Mouse (Mus musculus) midbrain, postnatal 0 days (tissue): ENCODE measurements at regions not wholly inside any gene's neighbourhood (a gene's known extent, or its start where the extent isn't known, plus 50 kb on each side); places are given as distances from the start of the nearest gene placed in this dataset.
A peak's percentile ranks its signal among the peaks of the same experiment; 100 is the strongest.

Source experiments
- ATAC-seq: fragments of 200-750 bp; cut with Nextera tagmentation; 2 replicates; pipeline ENCODE4 v1.8.0; 2017; ENCODE audit warnings: moderate number of reproducible peaks, mild to moderate bottlenecking, moderate TSS enrichment, moderate library complexity; ENCODE audit not compliant: low FRiP score
- DNase-seq: peaks from one replicate; pipeline ENCODE4 v3.0.0-alpha.2; 2015; ENCODE audit warnings: low spot score
- H3K27ac ChIP-seq: fragments of 300-500 bp; sonication (generic); 2 replicates; pipeline ENCODE4 v1.5.1; 2014; ENCODE audit warnings: low read depth, mild to moderate bottlenecking, low read length, mixed read lengths
- H3K27me3 ChIP-seq: fragments of 300-500 bp; sonication (generic); 2 replicates; pipeline ENCODE4 v1.6.1; 2014; ENCODE audit warnings: low read length, control low read depth, mixed read lengths; ENCODE audit not compliant: insufficient read depth
- H3K36me3 ChIP-seq: fragments of 300-500 bp; sonication (generic); 2 replicates; pipeline ENCODE4 v1.6.1; 2014; ENCODE audit warnings: low read length, control low read depth, mixed read lengths; ENCODE audit not compliant: insufficient read depth
- H3K4me1 ChIP-seq: fragments of 300-500 bp; sonication (generic); 2 replicates; pipeline ENCODE4 v1.6.1; 2014; ENCODE audit warnings: mild to moderate bottlenecking, control low read depth, antibody characterized with exemption, low read length, mixed read lengths; ENCODE audit not compliant: insufficient read depth
- H3K4me2 ChIP-seq: fragments of 300-500 bp; sonication (generic); 2 replicates; pipeline ENCODE4 v1.6.1; 2014; ENCODE audit warnings: low read depth, mild to moderate bottlenecking, low read length, mixed read lengths; ENCODE audit not compliant: poor library complexity, severe bottlenecking
- H3K4me3 ChIP-seq: fragments of 300-500 bp; sonication (generic); 2 replicates; pipeline ENCODE4 v1.5.1; 2014; ENCODE audit warnings: low read depth, mild to moderate bottlenecking, low read length, moderate library complexity
- H3K9ac ChIP-seq: fragments of 300-500 bp; sonication (generic); replicated peaks from 2 replicates; pipeline ENCODE4 v1.6.1; 2014; ENCODE audit warnings: mild to moderate bottlenecking, low read length, moderate library complexity, mixed read lengths; ENCODE audit not compliant: poor library complexity, severe bottlenecking
- H3K9me3 ChIP-seq: fragments of 300-500 bp; sonication (generic); 2 replicates; pipeline ENCODE4 v1.6.1; 2016; ENCODE audit warnings: low read length, control low read depth
- CTCF ChIP-seq: IDR thresholded peaks from 2 replicates; pipeline ENCODE4 v1.5.1; 2016; ENCODE audit warnings: antibody characterized with exemption, mild to moderate bottlenecking
- WGBS: fragments of 180-500 bp; shearing (Covaris S2); extraction: QIAGEN DNeasy Blood & Tissue Kit; methylation state at CpG from one replicate; pipeline ENCODE4 v1.1.7; 2014; 5-methylcytosine and 5-hydroxymethylcytosine counted together

DNA sequence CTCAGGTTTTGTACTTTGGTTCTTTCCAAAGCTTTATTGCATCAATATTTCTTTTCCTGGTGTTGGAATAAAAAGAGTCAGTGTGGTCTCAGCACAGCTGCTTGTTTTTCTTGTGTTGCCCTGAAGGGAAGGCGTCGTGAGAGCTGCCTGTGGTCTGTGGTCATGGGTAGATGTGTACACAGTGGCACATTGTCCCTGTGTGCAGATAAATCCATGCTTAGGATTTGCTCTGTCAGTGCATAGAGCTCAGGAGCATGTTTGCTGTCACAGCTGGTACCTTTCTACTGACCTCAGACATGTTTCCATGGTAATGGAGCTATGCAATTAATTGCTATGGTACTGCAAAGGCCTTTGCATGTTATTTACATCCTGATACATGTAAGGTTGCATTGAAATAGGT lies 213.5 kb upstream of the Rasgrp1 start:
- no peak overlapping the region for H3K4me2 ChIP-seq
- WGBS: 49% methylated on average over 2 of the region's 2 CpGs
- H3K27ac ChIP-seq: no peak overlapping the region
- ATAC-seq: no peak
- no peaks in the 10 kb centered on the region for H3K36me3 ChIP-seq
- H3K27me3 ChIP-seq: no peaks in the 10 kb centered on the region
- H3K9me3 ChIP-seq: no peaks in the 10 kb centered on the region
- no peak for TF ChIP-seq CTCF
- no peak overlapping the region for H3K9ac ChIP-seq
- no peak overlapping the region for H3K4me3 ChIP-seq
- DNase-seq: peak; percentile 17
- no peaks in the 10 kb centered on the region for H3K4me1 ChIP-seq

DNA sequence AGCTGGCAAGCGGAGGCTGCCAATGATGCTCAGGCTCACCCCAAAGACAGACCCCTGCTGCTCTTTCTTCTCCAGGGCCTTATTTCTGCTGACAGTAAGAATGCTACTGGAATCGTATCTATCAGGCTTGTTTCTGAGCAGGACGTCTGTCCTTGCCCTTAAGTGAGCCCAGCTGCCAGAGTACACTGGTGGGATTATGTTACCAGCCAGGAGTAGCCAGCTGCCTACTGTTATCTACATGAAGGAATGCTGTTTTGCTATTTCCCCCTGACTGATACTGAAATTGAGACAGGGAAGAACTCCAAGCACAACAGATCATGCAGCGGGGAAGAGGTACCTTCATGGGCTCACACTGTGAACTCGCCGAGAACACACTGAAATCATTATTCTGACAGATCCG lies 228.2 kb upstream of the Rasgrp1 start:
- Histone ChIP-seq H3K27ac (no peak overlapping the region), H3K4me2 (no peak overlapping the region), H3K9ac (no peak overlapping the region), H3K4me1 (no peaks in the 10 kb centered on the region), H3K9me3 (no peaks in the 10 kb centered on the region), H3K27me3 (no peaks in the 10 kb centered on the region), H3K36me3 (no peaks in the 10 kb centered on the region), H3K4me3 (no peak overlapping the region)
- 77% methylated on average over 7 of the region's 7 CpGs for WGBS
- DNase-seq: no peak
- ATAC-seq: no peak
- TF ChIP-seq CTCF: no peak

DNA sequence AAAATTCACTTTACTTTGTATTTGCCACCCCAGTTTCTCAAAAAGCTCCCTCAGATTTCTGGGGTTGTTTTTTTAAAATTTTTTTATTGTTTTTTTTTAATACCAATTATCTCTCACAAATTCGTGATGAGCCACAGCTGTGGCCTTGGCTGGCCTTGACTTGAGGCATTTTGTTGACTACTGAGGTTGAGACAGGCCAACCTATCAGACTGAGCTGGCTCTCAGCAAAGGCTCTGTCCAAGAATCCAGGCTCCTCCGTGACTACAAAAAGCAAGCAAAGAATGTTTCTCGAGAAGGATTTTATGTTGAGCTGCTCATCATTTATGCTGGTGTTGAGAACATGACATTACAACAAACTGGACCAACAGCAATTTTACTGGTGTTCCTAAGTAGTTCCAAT lies 244.6 kb upstream of the Rasgrp1 start:
- H3K9me3 ChIP-seq: no peaks in the 10 kb centered on the region
- ATAC-seq (no peak), DNase-seq (no peak)
- H3K27ac ChIP-seq: no peak overlapping the region
- no peak overlapping the region for H3K9ac ChIP-seq
- no peaks in the 10 kb centered on the region for H3K36me3 ChIP-seq
- no peak overlapping the region for H3K4me3 ChIP-seq
- no peaks in the 10 kb centered on the region for H3K27me3 ChIP-seq
- no peaks in the 10 kb centered on the region for H3K4me1 ChIP-seq
- H3K4me2 ChIP-seq: no peak overlapping the region
- WGBS: 84% methylated on average over 3 of the region's 3 CpGs
- TF ChIP-seq CTCF: no peak

DNA sequence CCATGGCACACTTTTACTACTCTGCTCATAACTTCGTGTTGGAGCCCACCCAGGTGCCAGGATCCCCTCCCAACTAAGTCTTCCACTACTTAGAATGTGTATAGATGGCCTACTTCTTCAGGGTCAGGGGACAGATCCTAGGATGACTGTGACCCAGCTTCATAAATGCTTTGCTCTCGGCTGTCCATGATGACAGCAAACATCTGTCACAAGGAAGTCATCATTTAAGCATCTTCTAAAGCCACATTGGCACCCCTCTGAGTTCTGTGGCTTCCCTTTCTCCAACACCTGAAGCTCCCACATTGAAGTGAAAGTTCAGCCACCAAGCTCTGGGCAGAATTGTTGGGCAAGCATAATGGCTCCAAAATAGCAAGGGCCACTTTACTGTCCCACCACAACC lies 252.2 kb upstream of the Rasgrp1 start:
- H3K4me2 ChIP-seq: no peak overlapping the region
- 71% methylated on average over 2 of the region's 2 CpGs for WGBS
- H3K27ac ChIP-seq: no peak overlapping the region
- H3K27me3 ChIP-seq: no peaks in the 10 kb centered on the region
- ATAC-seq: no peak
- no peaks in the 10 kb centered on the region for H3K9me3 ChIP-seq
- TF ChIP-seq CTCF: no peak
- H3K36me3 ChIP-seq: no peaks in the 10 kb centered on the region
- H3K4me1 ChIP-seq: no peaks in the 10 kb centered on the region
- no peak overlapping the region for H3K4me3 ChIP-seq
- no peak for DNase-seq
- H3K9ac ChIP-seq: no peak overlapping the region

DNA sequence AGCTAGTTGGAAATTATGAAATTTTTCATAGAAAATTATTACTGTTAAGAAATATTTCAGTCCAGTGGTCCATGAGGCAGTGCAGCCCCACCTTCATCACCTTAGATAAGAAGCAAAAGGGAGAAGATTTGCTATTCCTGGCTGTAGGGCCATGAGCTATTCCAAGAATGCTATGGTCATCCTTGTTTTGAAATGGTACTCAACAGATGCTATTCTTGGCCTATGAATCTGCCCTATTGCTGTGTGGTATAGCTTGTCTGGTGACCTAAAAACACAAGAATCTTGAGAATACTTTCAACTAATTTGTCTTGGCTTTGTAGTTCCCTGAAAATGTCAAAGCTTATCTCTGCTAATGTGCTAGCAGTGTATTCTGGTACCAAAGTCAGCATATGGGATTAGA lies 254.8 kb upstream of the Rasgrp1 start:
- TF ChIP-seq CTCF: no peak
- Histone ChIP-seq H3K27me3 (no peaks in the 10 kb centered on the region), H3K27ac (no peak overlapping the region), H3K9me3 (no peaks in the 10 kb centered on the region), H3K9ac (no peak overlapping the region), H3K4me2 (no peak overlapping the region), H3K36me3 (no peaks in the 10 kb centered on the region), H3K4me3 (no peak overlapping the region), H3K4me1 (no peaks in the 10 kb centered on the region)
- DNase-seq (no peak), ATAC-seq (no peak)

DNA sequence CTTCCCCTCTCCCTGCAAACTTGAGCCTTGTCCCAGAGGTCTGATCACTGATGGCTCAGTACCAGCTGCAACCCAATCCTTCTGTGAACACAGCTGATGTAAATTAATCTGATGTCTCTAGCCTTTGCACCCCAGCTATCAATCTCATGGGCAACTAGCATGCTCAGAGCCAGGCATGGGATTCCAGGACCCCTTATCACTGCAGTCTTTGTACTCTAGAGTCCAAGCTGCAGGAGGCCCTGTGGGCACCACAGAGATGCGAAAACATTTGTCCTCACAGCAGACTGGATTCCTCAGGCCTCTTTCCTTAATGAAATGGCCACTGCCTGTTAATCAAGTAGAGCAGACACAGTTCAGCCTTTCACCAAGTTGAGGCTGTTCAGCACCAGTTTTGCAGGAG lies 272.0 kb upstream of the Rasgrp1 start:
- H3K27ac ChIP-seq: no peak overlapping the region
- DNase-seq (no peak), ATAC-seq (no peak)
- TF ChIP-seq CTCF: no peak
- H3K36me3 ChIP-seq: no peaks in the 10 kb centered on the region
- H3K9ac ChIP-seq: no peak overlapping the region
- 57% methylated on average over 1 of the region's 1 CpGs for WGBS
- no peaks in the 10 kb centered on the region for H3K27me3 ChIP-seq
- no peaks in the 10 kb centered on the region for H3K4me1 ChIP-seq
- H3K4me3 ChIP-seq: no peak overlapping the region
- no peaks in the 10 kb centered on the region for H3K9me3 ChIP-seq
- no peak overlapping the region for H3K4me2 ChIP-seq

DNA sequence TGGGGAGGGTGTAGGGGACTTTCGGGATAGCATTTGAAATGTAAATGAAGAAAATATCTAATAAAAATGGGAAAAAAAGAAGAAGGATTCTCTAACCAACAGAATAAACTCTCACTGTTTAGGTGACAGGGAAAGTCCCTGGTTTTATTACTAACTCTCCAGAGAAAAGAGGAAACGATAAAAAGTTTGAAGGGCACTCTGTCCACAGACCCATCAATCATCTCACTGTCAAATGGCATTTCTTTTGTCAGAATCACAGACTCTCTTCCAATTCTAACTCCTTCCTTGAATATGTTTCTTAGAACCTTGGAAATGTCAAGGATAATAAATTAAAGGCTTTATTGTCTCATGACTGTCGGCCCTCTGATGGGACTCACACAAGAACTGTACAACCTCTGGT lies 275.3 kb upstream of the Rasgrp1 start:
- no peak overlapping the region for H3K4me2 ChIP-seq
- 94% methylated on average over 3 of the region's 3 CpGs for WGBS
- no peak for TF ChIP-seq CTCF
- no peaks in the 10 kb centered on the region for H3K4me1 ChIP-seq
- ATAC-seq (no peak), DNase-seq (no peak)
- H3K9ac ChIP-seq: no peak overlapping the region
- H3K4me3 ChIP-seq: no peak overlapping the region
- H3K27me3 ChIP-seq: no peaks in the 10 kb centered on the region
- H3K36me3 ChIP-seq: no peaks in the 10 kb centered on the region
- no peak overlapping the region for H3K27ac ChIP-seq
- no peaks in the 10 kb centered on the region for H3K9me3 ChIP-seq
